Mouse (Mus musculus) left cerebral cortex, postnatal 14 days (tissue): ENCODE results near the gene Casp6. TPM values are rescaled to one million over a fixed set of nuclear protein-coding genes. Genes with fewer than 3 reads are reported as not detected.

ENCODE experiments used
- DNase-seq, 2 experiments: peaks; one replicate each; pipeline ENCODE4 v3.0.0; 2021 to 2022; ENCODE audit warnings: low spot score in 2 of 2, mixed read lengths in 1 of 2
- intact Hi-C: fragments of 180-260 bp; cut with DNase I; formaldehyde crosslinking; loops from one replicate; pipeline ENCODE4 v1.15.1; 2025
- total RNA-seq, 2 experiments: library from RNA; stranded (reverse); gene quantifications; 2 replicates each; pipeline ENCODE4 v1.2.3; 2021

Casp6 gene
- total RNA-seq, 2 experiments from 2014 or later, result 5.9 to 8.9 TPM

DNA sequence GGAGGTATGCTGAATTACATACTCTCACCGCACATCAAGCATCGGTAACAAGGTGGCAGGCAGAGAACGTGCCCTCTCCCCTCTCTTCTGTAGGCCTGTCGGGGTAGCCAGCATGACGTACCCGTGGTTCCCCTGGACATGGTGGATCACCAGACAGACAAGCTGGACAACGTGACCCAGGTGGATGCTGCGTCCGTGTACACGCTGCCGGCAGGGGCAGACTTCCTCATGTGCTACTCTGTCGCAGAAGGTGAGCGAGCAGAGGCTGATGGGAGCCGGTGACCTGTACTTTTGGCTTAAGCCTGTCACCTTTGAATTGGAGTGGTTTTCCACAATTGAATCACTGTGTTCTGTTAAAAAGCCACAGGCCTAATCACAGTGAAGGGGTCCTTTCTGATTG is 10.8 kb downstream of the Casp6 start:
- intact Hi-C loops, result no loop called here
- no peak for DNase-seq

DNA sequence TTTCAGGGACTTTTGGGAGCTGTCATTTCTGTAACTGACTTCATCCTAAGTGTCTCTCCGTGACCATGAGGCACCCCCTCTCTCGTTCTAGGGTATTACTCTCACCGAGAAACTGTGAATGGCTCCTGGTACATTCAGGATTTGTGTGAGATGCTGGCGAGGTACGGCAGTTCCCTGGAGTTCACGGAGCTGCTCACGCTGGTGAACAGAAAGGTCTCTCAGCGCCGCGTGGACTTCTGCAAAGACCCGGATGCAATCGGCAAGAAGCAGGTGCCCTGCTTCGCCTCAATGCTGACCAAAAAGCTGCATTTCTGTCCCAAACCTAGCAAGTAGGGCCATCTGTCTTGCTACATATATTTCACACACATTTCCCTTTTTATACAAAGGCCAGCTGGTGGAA is 12.0 kb downstream of the Casp6 start:
- DNase-seq, result no peak
- intact Hi-C loops, result no loop called here

DNA sequence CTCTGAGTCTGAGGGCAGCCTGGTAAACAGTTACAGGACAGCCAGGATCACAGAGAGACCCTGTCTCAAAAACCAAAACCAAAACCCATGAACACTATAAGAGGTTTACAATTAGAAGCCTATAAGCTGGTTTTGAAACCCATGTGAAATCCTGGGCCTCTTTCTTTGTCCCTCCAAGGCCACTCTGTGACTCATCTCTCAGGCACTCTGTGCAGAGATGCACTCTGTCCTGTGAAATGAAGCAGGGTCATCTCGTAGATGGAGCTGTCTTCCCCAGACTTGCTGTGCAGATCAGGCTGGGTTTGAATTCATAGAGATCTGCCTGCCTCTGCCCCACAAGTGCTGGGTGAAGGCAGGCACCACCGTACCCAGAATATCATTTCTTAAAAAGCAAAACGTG is 16.2 kb downstream of the Casp6 start:
- intact Hi-C loops, result no loop called here
- no peak for DNase-seq

DNA sequence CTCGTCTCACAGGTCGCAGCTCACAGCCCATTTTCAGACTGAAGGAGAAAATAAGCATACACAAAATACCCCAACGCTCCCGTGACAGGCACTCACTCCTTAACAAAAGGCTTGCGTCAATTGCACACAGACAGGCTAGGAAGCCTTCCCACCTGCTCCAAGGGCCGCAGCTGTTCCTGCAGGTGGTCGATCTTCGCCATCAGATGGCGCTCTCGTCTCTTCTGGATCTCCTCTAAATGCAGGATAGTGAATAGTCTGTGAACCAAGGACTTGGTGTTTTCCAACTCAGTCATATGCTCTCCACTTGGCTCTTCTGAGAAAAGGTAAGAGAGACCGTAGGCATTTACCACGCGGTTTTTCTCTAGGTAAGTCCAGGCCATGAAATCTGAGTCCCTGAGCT is 17.2 kb downstream of the Casp6 start:
- intact Hi-C loops, result loop anchor here (1.0 kb wide), 1 partner anchor 162 kb away; no protein-coding TSS in a partner anchor
- peak; percentile 85 for DNase-seq

DNA sequence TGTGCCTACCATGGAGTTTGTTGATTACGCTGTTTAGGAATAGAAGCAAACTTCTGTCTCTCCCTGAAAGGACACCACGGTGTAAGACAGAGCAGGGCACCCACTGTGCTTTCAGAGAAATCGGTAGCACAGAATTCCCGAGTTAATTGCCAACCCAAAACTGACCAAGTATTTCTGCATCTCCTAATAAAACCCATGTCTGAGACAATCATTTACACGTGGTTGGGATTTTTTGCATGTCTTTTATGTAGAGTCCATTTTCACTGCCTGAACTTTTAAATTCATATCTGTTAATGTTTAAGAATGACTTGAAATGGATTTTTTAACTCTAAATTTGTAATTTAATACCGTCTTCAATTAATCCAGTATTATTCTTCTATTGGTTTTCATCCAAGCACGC is 22.4 kb downstream of the Casp6 start:
- intact Hi-C loops, result no loop called here

DNA sequence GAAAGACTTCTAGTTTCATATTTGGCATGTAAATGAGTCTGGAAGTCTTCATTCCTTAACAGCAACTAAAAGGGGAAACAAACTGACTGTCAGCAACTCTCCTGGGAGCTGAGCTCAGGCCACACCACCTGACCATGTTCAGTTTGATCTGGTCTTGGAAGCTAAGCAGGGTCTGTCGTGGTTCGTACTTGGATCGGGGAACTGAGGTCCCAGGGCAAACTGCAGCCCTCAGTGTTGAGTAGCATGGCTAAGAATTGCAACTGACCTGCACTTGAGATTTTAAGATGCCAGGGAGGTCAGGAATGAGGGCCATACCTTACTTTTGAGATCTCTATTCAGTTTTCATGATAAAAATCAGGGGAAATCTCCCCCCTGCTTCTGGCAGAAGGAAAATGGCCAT is 24.6 kb downstream of the Casp6 start:
- intact Hi-C loops, result no loop called here
- no peak for DNase-seq

More for the DNA sequence above, 22.4 kb downstream of the Casp6 start:
- DNase-seq, result no peak

DNA sequence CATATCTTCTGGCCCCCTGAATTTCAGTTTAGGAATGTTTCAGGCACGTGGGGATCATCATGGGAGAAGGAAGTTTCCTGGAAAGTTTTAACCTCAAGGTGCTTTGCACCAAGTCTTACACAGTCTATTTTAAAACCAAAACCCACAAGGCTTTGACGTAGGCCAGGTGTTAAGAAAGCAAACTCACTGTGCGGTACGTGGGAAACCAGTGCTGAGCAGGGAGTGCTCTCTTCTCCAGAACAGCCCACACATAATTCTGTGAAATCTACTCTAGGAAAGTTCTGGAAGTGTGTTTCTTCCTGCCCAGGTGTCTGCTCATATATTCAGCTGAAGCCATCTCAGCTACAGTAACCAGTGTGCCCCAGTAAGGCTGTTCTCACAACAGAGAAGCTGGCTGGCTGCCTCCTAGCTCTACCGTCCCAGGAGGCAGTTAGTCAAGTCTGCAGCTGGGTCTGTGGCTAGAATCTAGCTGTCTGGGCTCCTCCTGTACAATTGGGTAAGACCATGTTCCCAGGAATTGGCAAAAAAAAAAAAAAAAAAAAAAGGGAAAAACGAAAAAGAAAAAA is 29.1 kb downstream of the Casp6 start:
- peak in 1 of 2 experiments; percentile 34 for DNase-seq
- intact Hi-C loops, result no loop called here

DNA sequence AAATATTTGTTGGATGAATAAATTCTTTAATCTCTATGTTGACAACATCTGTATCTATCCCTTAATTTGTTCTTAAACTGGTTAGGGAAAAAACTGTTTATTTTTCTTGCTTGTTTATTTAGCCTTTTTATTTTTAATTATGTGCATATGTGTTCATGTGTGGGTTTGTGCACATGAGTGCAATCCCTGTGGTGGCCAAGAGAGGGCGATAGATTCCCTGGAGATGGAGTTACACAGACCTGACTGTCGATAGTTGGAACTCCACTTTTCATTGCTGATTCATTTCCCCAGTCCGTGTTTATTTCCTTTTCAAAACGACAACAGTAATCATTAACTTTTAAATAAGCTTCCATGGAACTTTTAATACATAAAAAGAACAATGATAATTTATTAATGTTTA is 31.2 kb downstream of the Casp6 start:
- intact Hi-C loops, result no loop called here
- DNase-seq, result peak in 1 of 2 experiments; percentile 42

DNA sequence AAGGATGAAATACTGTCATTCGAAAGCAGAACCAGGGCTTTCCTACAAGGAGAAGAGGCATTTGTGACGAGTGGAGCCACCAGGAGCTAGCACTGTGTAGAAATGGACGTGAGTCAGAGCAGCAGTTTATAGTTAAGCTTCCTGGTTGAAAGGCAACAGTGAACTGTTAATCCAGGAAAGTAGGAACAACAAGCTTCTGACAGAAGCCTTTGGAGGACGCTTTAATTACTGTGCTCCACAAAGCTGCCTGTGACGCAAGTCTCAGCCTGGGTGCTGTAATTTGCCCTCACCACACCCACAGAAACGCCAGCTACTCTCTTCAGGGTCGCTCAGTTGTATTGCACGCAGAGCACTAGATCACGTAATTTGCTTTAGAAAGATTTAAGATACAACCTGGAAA is 35.3 kb downstream of the Casp6 start:
- DNase-seq, result no peak
- intact Hi-C loops, result no loop called here

DNA sequence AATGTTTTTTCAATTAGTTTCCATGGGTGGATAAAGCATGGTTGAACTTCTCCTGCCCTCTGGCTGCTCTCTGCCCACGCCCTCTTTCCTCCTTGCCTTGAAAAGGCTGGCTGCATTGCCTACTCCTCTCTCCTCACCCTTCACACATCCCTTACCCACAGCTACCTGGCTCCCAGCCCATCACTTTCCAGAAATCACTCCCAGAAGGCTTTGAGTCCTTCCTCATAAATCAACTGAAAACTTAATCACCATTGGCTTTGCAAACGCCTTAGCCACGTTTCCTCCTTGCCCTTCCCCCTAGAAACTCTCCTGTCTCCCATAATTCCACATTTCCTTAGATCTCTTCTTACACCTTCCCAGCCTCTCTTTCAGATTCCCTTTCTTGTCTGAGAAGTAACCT is 36.6 kb downstream of the Casp6 start:
- intact Hi-C loops, result no loop called here
- no peak for DNase-seq

DNA sequence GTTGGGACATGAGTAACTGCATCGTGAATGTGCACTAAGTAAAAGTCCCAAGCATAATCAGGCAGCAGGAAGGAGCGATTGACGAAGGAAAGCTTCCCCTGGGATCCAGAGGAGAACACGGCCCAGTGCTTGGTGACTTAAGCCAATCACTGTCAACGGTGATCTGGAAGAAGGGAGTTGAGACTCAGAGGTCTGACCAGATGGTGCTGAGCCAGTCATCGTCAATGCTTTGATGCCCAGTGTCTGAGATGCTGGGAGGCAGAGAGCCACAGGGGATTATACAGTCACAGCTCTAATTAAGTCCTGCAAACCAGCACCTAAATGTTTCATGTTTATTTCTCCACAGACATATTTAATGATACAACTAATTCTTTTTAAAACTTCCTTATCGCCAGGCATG is 37.8 kb downstream of the Casp6 start:
- intact Hi-C loops, result no loop called here
- DNase-seq, result no peak

DNA sequence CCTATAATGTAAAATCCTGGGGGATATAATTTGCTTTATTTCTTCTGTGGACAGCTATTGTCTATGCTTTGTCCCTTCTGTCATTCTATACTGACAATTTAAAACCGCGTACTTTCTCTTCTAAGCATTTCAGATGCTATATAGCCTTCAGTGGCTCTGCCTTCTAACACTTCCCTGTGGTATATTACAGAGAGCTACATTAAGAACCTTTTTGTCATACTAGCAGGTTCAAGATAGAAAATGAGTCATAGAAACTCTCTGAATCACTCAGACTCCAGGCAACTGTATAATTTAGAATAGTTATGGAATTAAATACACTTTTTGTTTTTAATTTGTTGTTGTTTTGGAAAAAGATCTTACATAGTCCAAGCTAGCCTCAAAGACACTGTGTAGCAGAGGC is 39.6 kb downstream of the Casp6 start:
- DNase-seq, result no peak

DNA sequence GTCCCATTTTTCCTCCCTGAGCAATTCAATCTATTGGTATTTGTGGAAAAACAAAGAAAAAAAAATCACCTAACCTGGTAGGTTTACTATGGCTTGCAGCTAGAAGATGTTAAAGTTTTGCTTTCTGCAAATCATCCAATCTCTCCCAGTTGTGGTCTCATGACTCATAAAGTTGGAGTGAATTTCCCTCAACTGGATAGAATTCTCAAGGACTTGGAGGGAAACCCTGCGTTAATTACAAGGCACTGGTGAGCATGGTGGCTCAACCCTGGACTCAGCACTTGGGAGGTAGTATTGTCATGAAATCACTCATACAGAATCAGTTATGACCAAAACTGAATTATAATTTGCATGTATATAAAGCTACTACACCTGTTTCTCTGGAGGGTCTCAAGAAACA is 40.1 kb downstream of the Casp6 start:
- intact Hi-C loops, result no loop called here
- no peak for DNase-seq

More for the DNA sequence above, 39.6 kb downstream of the Casp6 start:
- intact Hi-C loops, result no loop called here

DNA sequence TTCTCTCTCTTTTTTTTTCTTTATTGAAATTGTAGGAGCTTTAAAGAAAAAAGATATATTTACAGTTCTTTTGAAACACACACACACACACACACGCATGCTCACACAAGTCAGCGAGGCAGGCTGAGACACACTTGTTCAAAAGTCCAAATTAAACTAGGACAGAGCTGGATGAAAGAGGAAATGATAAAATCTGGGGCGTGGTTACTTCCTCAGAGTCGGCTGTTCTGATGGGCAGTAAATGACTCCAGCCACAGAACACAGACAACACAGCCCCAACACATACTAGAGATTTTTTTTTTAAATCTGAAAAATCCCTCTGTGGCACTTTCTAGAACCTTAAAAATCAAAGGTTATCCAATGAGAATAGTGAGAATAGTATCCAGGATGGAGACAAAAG is 42.6 kb downstream of the Casp6 start:
- intact Hi-C loops, result no loop called here
- DNase-seq, result no peak

DNA sequence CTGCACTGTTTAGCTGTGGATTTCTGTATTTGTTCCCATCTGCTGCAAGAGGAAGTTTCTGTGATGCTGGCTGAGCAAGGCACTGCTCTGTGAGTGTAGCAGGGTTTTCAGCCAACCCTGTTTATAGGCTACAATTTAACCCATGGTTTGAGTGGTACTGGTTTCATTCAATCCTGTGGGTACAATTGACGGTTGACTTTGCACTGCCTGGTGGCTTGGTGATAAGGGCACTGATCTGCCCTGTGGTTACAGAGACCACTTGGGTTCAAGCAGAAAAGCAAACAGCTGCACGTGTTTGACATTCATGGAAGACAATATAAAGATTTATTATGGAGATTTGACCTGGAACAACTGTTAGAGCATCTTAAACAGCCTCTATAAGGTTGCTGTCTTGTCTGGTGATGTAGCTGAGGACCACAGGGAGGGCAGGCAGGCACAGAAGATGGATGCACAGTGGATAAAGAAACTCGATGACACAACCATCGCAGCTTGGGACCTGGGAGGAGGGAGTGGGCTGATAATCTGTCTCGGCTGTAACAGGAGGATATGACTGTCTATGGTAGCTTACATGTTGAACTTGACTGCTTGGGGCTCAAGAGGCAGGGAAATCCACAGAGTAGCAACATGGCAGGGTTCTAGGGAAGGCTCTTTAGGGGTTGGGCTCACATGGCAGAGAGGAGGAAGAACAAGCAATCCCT is 45.1 kb downstream of the Casp6 start:
- DNase-seq, result no peak
- intact Hi-C loops, result no loop called here

DNA sequence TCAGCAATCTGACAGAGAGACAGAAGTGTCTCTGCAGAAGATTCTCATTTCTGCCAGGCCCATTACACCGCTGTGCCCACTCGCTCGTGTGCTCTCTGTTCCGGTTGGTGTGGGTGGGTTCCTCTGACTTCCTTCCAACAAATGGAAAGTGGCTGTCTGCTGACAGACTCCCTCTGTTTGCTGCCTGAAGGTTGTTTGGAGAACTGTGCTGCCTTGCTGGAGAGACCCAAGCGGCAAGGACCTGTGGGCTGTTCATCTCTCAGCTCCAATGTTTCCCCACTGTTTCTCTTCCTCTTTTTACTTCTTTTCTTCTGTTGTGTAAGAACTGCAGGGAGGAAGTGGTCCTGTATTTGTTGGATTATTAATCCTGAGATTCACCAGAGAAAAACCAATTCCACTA is 47.1 kb downstream of the Casp6 start:
- DNase-seq, result peak; percentile 40 to 48
- intact Hi-C loops, result no loop called here

DNA sequence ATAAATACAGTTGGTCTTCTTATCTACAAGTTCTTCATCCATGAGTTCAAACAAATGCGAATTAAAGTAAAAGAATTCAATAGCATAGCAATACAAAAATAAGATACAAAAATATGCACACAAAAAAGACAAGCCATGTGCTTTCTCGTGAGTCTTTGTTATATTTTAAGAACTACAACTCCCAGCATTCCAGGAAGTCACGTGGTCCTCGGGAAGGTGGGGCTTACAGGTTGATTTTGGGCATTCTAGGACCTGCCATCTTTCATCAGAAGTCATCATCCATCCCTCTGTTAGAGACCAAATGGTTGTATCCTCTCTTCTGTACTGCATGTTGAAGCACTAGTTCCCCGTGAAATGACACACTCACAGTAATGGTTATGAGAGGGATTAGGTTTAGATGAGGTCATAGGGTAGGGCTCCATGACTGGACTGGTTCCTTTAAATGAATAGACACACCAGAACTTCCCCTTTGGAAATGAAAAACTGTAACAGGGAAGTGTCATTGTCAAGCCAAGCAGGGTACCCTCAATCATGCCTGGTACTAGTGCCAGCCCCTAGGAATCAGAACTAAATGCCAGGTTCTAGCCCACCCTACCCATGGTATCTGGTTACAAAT is 48.0 kb downstream of the Casp6 start:
- no peak for DNase-seq
- intact Hi-C loops, result no loop called here

DNA sequence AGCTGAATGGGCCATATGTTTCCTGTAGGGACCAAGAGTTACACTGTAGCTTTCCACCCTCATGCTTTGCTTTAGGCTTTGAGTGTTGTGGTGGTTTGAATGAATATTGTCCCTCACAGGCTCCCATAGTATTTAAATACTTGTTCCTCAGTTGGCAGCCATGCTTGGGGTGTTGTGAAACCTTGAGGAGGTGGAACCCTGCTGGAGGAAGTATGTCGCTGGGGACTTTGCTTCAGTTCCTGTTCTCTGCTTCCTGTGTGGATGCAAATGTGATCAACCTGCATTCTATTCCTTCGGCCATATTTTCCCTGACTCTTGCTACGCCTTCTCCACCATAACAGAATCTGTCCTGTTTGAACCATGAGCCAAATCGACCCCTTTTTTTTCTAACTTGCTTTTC is 52.1 kb downstream of the Casp6 start:
- DNase-seq, result no peak
- intact Hi-C loops, result no loop called here

DNA sequence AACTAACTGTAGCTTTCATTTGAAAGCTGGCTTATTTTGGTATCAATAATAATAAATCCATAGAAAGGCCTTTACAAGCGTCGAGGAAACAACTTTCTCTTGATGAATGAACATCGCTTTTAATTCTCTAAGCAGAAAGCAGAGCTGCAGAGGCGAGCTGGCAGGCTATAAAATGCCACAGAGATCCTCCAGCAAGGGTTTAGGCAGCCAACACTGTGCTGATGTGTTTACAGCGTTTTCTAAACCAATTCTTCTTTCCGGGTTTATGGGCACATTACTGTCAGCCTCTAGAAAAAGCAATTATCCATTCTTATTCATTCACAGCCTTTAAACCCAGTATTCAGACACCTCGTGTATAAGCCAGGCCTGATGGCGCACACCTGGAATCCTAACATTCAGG is 61.3 kb downstream of the Casp6 start:
- no peak for DNase-seq
- intact Hi-C loops, result no loop called here
